Mouse (Mus musculus): ENCODE measurements around the gene Ankrd55.

DNA sequence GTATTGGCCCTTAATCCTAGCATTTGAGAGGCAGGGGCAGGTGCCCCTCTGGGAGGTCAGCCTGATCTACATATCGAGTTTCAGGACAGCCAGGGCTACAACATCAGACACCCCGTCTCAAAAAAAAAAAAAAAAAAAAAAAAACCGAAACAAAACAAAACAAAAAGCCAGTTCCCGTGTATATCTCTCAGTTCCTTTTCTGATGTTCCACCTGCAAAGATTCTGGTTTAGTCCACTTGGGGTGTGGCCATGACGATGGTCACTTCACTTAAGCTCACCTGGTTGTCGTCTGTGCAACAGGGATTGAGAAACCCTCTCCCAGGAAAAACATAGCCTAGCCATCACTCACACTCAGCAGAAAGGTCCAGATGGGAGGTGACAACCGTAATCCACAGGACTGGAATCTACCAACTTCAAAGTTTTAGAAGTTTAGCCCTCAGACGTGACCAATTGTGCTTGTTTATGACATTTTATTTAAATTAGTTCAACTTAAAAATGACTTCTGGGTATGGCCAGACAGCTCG is 90.6 kb downstream of the Ankrd55 start:
- no peak for TF ChIP-seq POLR2A (IDR thresholded peaks at IDR 0.05; ENCODE audit: insufficient read depth, low read depth, low read length)
- TF ChIP-seq CTCF (IDR thresholded peaks at IDR 0.05): no peak
